26 mouse cellular contexts compared by ENCODE assay signal in the genomic region with DNA sequence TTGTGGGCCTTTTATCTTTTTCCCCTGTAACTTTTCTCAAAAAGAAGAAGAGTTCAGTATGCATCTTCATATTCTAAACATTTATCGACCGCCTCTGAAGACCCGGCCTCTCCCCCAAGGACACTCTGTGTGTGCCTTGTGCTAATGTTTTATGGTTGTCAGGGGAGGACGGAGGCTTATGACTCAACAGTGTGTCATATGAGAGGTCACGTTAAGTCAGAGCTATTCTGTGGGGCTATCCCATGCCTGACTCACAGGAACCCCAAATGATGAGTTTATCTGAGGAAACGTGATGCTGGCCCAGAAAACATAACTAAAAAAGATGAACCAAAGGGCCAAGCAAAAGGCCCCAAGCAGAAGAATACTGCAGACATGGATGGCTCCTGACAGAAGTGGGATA. TPM values are rescaled to one million over a fixed set of nuclear protein-coding genes. Genes with fewer than 3 reads are reported as not detected.
A peak's percentile ranks its signal among the peaks of the same experiment; 100 is the strongest.
DNase-seq lines count a peak whose midpoint lies in the region; ATAC-seq and TF ChIP-seq lines count a peak whose summit lies in the region.
"Had no signal": no experiment of that assay in that cellular context is flagged by ENCODE, and none has a peak within 500 bp of the region (broad histone marks: within the 10 kb centered on the region; RNA-seq: fewer than 3 reads in every experiment).

No protein-coding gene starts in this region.

- H3K79me2 ChIP-seq in myocyte (ENCODE audit: control insufficient read depth, insufficient read depth), result no peaks in the 10 kb centered on the region

- no peaks in the 10 kb centered on the region for H3K27me3 ChIP-seq in myocyte (ENCODE audit: control insufficient read depth, insufficient read depth, insufficient read length)
- no peaks in the 10 kb centered on the region for H3K27me3 ChIP-seq in kidney, embryonic 14.5 days (ENCODE audit: control insufficient read depth, insufficient read depth, low read length)
- H3K27me3 ChIP-seq: heart, embryonic 13.5 days; hindbrain, embryonic 12.5 days; limb, embryonic 13.5 days; liver, embryonic 12.5 days; midbrain, embryonic 12.5 days had no signal

- H3K4me2 ChIP-seq in myocyte (ENCODE audit: low read depth), result peak overlapping the region; percentile 59
- no peak overlapping the region for H3K4me2 ChIP-seq in kidney, embryonic 14.5 days (replicated peaks; ENCODE audit: low read depth, low read length)
- H3K4me2 ChIP-seq: heart, embryonic 13.5 days; hindbrain, embryonic 12.5 days; limb, embryonic 13.5 days; liver, embryonic 12.5 days; midbrain, embryonic 12.5 days had no signal

- WGBS in kidney, embryonic 14.5 days, result 74% methylated on average over 6 of the region's 6 CpGs

- no peak overlapping the region for H3K9ac ChIP-seq in kidney, embryonic 14.5 days (ENCODE audit: low read depth, low read length)
- H3K9ac ChIP-seq: forebrain, postnatal 0 days; heart, embryonic 13.5 days; hindbrain, embryonic 12.5 days; limb, embryonic 13.5 days; liver, embryonic 12.5 days; midbrain, embryonic 12.5 days had no signal

- no peaks in the 10 kb centered on the region for H3K9me3 ChIP-seq in kidney, embryonic 14.5 days (ENCODE audit: control insufficient read depth, low read length)
- H3K9me3 ChIP-seq: G1E; heart, embryonic 13.5 days; hindbrain, embryonic 12.5 days; limb, embryonic 13.5 days; liver, embryonic 12.5 days; midbrain, embryonic 12.5 days had no signal

- peak; percentile 40 for DNase-seq in 416B (ENCODE audit: low read depth)
- DNase-seq in Muller cell, postnatal 12 days (ENCODE audit: inconsistent ontology term), result peak; percentile 2
- DNase-seq in adrenal gland, postnatal 10 days, result peak; percentile 29
- DNase-seq in heart, postnatal 25 days (ENCODE audit: low spot score), result no peak
- DNase-seq in layer of hippocampus, adult 18-20 months (ENCODE audit: low spot score in 2 of 2), result no peak
- DNase-seq: cerebellum, adult 11 months; cerebellum, adult 9-11 months; forebrain, postnatal 0 days; gastrocnemius, postnatal 14 days; heart, adult 18-20 months; heart, postnatal 14 days; kidney, adult 9 months; kidney, postnatal 25 days; lung, adult 18-20 months; lung, postnatal 14 days; thymus, postnatal 14 days had no signal

- H3K4me3 ChIP-seq in myocyte, result no peak overlapping the region
- no peak overlapping the region for H3K4me3 ChIP-seq in kidney, embryonic 14.5 days (ENCODE audit: low read length)
- H3K4me3 ChIP-seq: heart, embryonic 13.5 days; hindbrain, embryonic 12.5 days; limb, embryonic 13.5 days; liver, embryonic 12.5 days; midbrain, embryonic 12.5 days had no signal

- no peak for ATAC-seq in kidney, embryonic 14.5 days (ENCODE audit: low FRiP score, low TSS enrichment)
- ATAC-seq: forebrain, postnatal 0 days; liver, embryonic 12.5 days had no signal

- intact Hi-C loops in heart, postnatal 25 days (cut with DNase I), result no loop called here

- H3K36me3 ChIP-seq in myocyte (ENCODE audit: control insufficient read depth, insufficient read depth), result no peaks in the 10 kb centered on the region
- no peaks in the 10 kb centered on the region for H3K36me3 ChIP-seq in kidney, embryonic 14.5 days (ENCODE audit: control insufficient read depth, insufficient read depth, low read length)
- H3K36me3 ChIP-seq: G1E; hindbrain, embryonic 12.5 days; limb, embryonic 13.5 days; liver, embryonic 12.5 days; midbrain, embryonic 12.5 days had no signal

- no peak for TF ChIP-seq POLR2A in myocyte (IDR thresholded peaks at IDR 0.05; ENCODE audit: insufficient read length, low read depth)

- H3K4me1 ChIP-seq in kidney, embryonic 14.5 days (ENCODE audit: control insufficient read depth, insufficient read depth, low read length), result no peaks in the 10 kb centered on the region
- H3K4me1 ChIP-seq: hindbrain, embryonic 12.5 days; liver, embryonic 12.5 days; midbrain, embryonic 12.5 days had no signal

- H3ac ChIP-seq in myocyte (ENCODE audit: control insufficient read depth, insufficient read length), result no peak overlapping the region

- H3K27ac ChIP-seq in kidney, embryonic 14.5 days (ENCODE audit: low read depth, low read length), result no peak overlapping the region
- H3K27ac ChIP-seq: heart, embryonic 13.5 days; hindbrain, embryonic 12.5 days; limb, embryonic 13.5 days; liver, embryonic 12.5 days; midbrain, embryonic 12.5 days had no signal

TF ChIP-seq in myocyte, 11 proteins besides CTCF, POLR2A, EP300 and RAD21:
- TF ChIP-seq MYOD1 (IDR thresholded peaks at IDR 0.05; ENCODE audit: control insufficient read depth in 1 of 3, insufficient read length in 2 of 3, low read depth in 2 of 3), result no peak
- no peak for TF ChIP-seq E2F4 (IDR thresholded peaks at IDR 0.05; ENCODE audit: insufficient read depth)
- TF ChIP-seq CEBPB (IDR thresholded peaks at IDR 0.05; ENCODE audit: insufficient read depth, poor library complexity, severe bottlenecking), result peak; percentile 46; the same call in 1 of the 2 replicates
- no peak for TF ChIP-seq TCF3 (IDR thresholded peaks at IDR 0.05; ENCODE audit: insufficient read length, low read depth)
- TF ChIP-seq USF1 (IDR thresholded peaks at IDR 0.05; ENCODE audit: low read depth), result no peak
- TF ChIP-seq POLR2AphosphoS2 (IDR thresholded peaks at IDR 0.05; ENCODE audit: insufficient read length, low read depth), result no peak
- TF ChIP-seq SRF (IDR thresholded peaks at IDR 0.05; ENCODE audit: control insufficient read depth, insufficient read length, low read depth), result no peak
- TF ChIP-seq MYOG (IDR thresholded peaks at IDR 0.05; ENCODE audit: control insufficient read depth in 1 of 3, insufficient read depth in 1 of 3, insufficient read length in 2 of 3, low read depth in 2 of 3), result no peak

RNA-seq across cellular contexts. Expression of a gene that starts 31.0 kb away (rescaled TPM):
- under 1 TPM; 0.15 to 0.69 TPM for total RNA-seq in adrenal gland, postnatal 10 days (2021)
- 0.22 TPM for polyA plus RNA-seq in myocyte (2012; fragmentation: generic; extraction: Trizol)
- polyA plus RNA-seq in kidney, embryonic 14.5 days (2014; fragmentation: Nextera tagmentation; extraction: Ambion mirVana), result 0.27 and 0.83 TPM in 2 replicates
- total RNA-seq in heart, postnatal 25 days (2021), result under 1 TPM; 0.36 to 0.65 TPM
- total RNA-seq in layer of hippocampus, adult 18-20 months (2021), result under 1 TPM; 0.33 to 0.45 TPM
- total RNA-seq: common myeloid progenitor, adult 5-6 weeks; megakaryocyte, adult 5-6 weeks had no signal
- polyA plus RNA-seq: G1E had no signal

Comparison
In these comparisons a context has a peak if more than half of its experiments do, and no peak if none do; other contexts are left out.
1. DNase-seq: peak in 416B (single experiment), Muller cell, postnatal 12 days (single experiment) and adrenal gland, postnatal 10 days (single experiment); none in heart, postnatal 25 days (single experiment) and layer of hippocampus, adult 18-20 months (0 of 2).